Mouse (Mus musculus): ENCODE results near the gene Gper1.

The Gper1 gene

DNA sequence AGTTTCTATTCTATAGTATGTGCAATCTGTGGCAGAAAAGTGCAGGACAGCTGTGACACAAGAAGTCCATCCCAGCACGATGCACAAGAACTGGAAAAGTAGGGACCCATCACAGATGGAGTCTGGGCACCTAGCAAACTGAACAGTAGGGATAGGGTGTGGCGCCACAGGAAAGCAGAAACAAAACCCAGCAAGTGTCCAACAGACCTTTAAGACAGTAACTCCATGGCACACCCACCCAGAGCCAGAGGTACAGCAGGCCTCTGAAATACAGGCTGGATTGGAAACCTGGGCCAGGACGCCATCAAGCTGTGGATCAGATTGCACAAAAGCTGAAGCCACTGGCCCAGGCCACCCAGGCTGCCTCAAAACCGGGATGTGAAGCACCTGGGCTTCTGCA lies 20.0 kb downstream of the Gper1 start:
- DNase-seq (ENCODE audit: low read depth, low spot score) = no peak

DNA sequence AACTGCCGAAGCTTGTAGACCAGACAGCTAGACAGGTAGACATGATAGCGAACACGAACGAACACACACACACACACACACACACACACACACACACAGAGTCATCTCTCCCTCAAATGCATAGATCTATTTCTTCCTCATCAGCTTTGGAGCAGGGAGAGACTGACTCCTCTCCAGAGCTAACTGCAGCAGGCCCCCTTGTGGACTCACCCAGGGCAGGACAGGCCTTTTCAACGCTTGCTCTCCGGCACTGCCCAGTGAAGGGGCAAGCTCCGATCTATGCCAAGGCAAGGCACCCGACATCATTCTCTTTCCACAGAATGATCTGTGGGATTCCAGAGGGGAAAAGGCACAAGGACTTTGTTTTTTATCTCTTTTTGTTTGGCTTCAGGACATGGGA lies 22.3 kb downstream of the Gper1 start:
- no peak for DNase-seq (ENCODE audit: low read depth, low spot score)

DNA sequence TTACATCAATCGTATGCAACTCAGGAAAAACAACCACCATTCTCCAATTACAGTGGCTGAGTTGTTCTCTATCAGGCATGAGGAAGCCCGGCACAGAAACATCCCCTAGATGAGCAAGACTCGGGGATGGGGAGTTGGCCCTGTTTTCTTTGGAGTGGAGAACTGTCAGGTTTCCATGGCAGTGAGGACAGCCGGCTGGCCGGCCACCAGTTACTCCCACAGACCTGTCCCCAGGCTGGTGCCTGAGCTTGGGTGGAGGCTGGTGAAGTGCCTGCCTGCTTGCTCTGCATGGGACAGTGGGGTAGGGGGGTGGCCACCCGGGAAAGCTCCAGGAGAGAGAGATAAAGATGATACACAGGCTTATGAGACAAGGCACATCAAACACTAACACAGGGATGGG lies 25.1 kb downstream of the Gper1 start:
- no peak for DNase-seq (ENCODE audit: low read depth, low spot score)

DNA sequence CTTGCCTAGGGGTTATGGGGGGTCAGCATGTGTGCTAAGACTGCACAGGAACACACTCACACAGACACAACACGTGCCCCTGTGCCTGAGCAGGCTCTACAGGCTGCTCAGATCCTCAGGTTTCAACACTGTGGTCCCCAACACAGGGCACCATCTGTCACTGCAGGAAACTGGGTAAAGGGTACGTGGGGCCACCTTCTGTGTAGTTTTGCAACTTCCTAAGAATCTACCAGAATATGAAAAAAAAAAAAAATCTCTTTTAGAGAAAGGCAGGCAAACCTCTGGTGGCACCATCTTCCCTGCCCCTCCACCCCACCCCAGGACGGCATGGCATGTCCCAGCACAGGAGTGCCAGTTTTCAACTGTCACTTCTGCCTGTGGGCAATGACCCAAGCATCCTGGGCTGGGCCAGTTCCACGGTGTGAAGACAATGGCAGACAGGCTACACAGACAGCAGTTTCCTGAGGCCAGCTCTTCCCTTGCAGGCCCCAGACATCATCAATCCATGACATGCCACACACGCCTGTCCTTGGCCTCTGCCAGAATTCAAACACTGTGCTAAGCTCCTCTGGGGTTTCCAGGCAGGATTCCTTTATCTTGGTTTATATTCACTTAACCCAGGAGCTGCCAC lies 26.3 kb downstream of the Gper1 start:
- no peak for DNase-seq (ENCODE audit: low read depth, low spot score)

DNA sequence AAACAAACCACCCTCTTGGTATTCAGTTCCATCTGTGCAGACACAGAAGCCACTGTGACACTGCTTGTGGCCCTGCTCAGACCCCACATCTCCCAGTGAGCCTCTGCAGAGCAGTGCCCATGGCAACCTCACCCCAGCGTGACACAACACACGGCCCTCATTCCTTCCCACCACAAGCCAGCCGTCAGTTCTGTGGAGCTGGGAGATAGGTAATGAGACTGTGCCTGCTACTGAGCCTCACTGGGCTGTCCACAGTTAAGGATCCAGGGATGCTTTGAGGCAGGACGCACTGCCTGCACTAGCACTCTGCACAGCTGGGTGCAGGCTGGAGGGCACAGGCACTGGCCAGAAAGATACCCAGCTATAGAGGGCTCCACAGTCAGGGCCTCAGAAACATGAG lies 27.0 kb downstream of the Gper1 start:
- DNase-seq (ENCODE audit: low read depth, low spot score) = no peak

DNA sequence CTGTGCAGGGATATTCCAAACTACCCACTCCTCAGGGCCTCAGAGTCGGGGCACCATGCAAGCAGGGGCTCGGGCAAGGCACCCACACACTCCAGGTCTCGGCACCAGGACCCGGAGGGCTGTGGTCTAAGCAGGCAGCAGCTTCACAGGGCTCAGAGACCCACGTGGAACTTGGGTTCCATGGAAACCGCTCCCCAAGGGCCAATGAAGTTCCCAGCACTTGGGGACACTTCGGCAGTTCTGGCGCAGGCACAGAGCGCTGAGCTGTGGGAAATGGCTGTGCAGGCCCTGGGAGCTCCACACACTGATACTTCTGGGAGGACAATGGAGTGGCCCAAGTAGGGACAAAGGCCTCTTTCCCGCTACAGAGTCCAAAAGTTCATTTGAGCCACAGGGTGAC lies 30.1 kb downstream of the Gper1 start:
- no peak for DNase-seq (ENCODE audit: low read depth, low spot score)

DNA sequence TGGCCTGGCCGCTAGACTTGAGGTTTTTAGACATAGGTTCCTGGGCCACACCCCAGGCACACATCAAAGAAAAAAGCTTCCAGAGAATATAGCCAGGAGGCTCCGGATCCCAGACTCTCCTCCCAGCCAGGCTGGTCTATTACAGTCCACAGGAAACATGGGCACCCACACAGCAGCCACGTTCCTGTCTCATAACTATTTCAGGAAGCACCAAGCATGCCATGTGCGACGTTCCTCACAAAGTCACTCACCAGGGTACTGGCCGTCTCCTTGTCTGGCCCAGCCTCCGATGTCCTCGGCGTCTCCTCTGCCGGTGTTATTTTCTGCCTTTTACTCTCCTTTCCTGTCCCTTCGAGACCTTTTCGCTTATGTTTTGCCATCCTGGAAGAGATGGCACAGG lies 32.2 kb downstream of the Gper1 start:
- DNase-seq (ENCODE audit: low read depth, low spot score) = no peak

DNA sequence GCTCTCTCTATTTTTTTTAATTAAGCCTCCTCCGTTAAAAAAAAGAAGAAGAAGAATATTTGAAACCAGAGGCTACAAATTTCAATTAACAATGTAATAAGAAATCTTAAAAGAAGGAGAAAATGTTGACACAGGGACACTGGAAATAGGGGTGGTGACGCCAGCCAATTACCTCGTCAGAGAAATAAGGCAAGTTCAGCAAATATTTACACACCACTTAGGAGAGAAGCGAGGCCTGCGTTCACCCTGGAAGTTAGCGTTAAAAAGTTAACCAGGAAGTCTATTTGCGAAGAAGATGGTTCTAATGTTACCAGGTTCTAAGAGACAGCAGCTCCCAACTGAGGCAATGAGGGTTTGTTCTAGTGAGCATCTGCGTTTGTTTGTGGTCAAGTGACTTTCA lies 34.3 kb downstream of the Gper1 start:
- DNase-seq (ENCODE audit: low read depth, low spot score) = no peak

DNA sequence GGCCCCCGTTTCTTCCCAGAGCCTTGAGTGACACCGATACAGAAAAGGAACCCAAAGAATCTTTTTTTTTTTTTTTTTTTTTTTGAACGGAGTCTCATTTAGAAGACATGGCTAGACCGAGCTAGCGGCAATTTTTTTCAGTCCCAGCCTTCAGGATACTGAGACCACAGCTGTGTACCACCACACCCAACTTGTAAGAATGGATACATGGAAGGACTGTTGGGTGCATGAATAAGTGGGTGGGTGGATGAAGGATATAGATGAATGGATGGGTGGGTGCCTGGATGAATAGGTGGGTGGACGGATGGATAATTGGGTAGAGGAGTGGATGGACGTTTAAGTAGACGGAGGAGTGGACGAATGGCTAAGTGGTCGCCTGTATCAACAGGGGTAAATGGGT lies 37.0 kb downstream of the Gper1 start:
- no peak for DNase-seq (ENCODE audit: low read depth, low spot score)

DNA sequence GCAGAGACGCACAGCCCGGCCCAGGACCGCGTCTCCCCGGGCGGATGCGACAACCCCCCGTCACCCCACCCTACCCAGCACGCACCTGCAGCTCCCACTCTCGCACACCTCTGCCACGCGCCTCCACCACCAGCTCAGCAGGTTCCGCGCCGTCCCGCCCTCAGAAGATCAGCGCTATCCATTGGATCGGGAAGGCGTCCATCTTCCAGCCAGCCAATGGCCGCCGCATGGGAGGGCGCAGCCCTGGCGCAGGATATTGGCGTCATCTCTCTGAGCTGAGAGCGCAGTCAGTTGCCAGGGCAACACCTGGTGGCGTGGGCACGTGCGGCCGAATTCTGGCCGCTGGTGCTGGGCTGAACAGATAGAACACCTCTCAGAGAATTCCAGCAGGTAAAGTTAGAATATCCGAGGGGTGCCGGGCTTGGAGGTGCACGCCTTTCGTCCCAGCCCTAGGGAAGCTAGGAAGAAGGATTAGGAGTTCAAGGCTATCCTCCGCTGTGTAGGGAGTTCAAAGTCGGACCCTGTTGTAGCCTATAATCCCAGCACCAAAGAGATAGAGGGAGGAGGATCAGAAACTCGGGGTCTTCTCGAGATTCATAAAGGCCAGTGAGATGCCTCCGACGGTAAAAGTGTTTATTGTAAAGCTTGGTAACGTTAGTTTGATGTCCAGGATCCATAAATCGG lies 37.6 kb downstream of the Gper1 start, which contains the start of gene 3110082I17Rik:
Gene 3110082I17Rik (minus strand): TSS at position 144 of the 684 bp plus-strand sequence.
- DNase-seq (ENCODE audit: low read depth, low spot score) = peak; percentile 95

DNA sequence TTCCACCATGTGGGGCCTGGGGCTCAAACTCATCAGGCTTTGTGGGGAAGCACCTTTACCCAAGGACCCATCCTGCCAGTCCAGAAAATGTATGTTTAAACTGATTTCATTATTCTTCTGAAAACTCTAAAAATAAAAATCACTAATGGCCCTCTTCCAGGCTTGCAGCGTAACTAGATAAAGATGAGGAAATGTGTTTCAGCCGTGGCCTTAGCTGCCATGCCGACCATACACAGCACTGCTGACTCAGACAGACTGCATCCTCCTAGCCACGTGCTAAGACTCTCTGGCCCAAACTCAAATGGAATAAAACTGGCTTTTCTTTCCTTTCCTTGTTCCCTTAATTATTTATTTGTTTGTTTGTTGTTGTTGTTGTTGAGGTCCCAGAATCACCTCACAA lies 41.9 kb downstream of the Gper1 start:
- no peak for DNase-seq (ENCODE audit: low read depth, low spot score)

DNA sequence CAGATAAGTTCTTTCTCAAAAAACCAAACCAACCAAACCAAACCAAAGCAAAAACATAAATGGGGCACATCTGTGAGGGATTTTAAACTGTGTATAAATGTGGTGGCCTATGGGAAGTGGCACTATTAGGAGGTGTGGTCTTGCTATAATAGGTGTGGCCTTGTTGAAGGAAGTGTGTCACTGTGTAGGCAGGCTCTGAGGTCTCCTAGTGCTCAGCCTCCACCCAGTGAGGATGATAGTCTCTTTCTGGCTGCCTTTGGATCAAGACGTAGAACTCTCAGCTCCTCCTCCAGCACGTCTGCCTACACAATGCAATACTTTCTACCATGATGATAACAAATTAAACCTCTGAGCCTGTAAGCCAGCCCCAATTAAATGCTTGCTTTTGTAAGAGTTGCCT lies 43.4 kb downstream of the Gper1 start:
- no peak for DNase-seq (ENCODE audit: low read depth, low spot score)

DNA sequence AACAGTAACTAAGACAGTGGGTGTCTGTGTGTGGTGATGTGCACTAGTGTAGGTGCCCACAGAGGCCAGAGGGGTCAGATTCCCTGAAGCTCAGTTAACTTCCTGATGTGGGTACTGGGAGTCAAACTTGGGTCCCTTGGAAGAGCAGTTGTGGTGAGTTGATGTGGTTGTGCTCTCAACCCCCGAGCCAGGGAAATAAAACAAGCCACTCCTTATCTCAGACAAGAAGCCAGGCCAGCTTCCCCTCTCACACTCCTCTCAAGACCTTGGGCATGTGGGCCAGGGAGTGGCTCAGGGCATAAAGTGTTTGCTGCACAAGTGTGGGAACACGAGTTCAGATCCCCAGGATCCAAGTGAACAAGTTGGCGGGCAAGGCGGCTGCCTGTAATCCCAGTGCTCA lies 43.9 kb downstream of the Gper1 start:
- DNase-seq (ENCODE audit: low read depth, low spot score) = no peak

DNA sequence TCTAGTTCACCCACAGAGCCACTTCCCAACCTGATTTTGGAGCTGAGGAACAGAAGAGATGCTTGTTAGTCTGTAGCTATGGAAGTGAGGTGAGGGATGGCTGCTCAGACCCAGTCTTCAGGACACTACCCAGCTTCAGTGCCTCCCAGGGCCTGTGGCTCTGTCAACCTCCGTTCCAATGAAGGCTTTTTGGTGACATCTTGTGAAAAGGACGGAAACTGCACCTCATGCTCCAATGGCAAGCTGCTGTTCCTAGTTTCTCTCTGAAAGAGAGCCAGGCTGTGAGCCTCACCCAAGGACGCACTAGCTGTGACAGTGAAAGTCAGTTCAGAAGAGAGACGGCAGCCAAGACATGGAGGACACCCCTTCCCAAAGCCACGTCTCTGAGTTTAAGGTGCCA lies 45.0 kb downstream of the Gper1 start:
- no peak for DNase-seq (ENCODE audit: low read depth, low spot score)

DNA sequence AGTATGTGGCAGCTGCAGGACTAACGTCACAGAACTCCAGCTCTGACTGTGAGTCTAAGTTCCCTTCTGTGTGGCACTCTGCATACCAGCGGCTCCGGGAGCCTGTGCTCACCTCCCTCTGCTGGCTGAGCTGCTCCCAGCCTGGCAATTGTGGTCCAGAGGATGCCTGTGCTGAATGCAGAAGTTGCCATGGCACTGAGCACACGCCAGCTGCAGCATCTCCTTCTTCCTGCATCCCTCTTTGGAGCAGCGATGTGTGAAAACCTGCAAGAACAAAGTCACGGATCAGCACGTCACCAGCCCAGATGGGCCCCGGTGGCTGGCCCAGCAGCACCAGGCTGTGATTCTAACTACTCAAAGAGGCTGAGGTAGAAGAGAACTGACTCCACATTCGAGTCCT lies 51.8 kb downstream of the Gper1 start:
- no peak for DNase-seq (ENCODE audit: low read depth, low spot score)

Data from WW6 (cell line).